In genomic region chr8:120288122-120288908, GRCm38 (mm10) we compare ENCODE assay signal across 9 mouse cellular contexts.
DNase-seq lines count a peak whose midpoint lies in the region; ATAC-seq and TF ChIP-seq lines count a peak whose summit lies in the region.
"Had no signal": no experiment of that assay in that cellular context is flagged by ENCODE, and none has a peak within 500 bp of the region (broad histone marks: within the 10 kb centered on the region; RNA-seq: fewer than 3 reads in every experiment).

No protein-coding gene starts in this region.

- peaks cover 12% of the 10 kb centered on the region for H3K4me1 ChIP-seq in bone marrow macrophage, adult 2 months (ENCODE audit: control insufficient read depth, insufficient read depth, low read length)
- H3K4me1 ChIP-seq in stomach, embryonic 14.5 days (ENCODE audit: control insufficient read depth, insufficient read depth, low read length) = peaks cover 57% of the 10 kb centered on the region

- H3K36me3 ChIP-seq in stomach, embryonic 14.5 days (ENCODE audit: control insufficient read depth, insufficient read depth, low read length) = no peaks in the 10 kb centered on the region

- H3K9me3 ChIP-seq in stomach, embryonic 14.5 days (ENCODE audit: control insufficient read depth, low read depth, low read length) = no peaks in the 10 kb centered on the region

- TF ChIP-seq POLR2A in bone marrow macrophage, adult 2 months (IDR thresholded peaks at IDR 0.05; ENCODE audit: borderline replicate concordance, low read depth, low read length) = no peak

- intact Hi-C loops in heart, postnatal 14 days (cut with DNase I) = loop anchor here (2.0 kb wide), 1 partner anchor 30 kb away; no protein-coding TSS in a partner anchor

- peak; percentile 100 for TF ChIP-seq CTCF in bone marrow macrophage, adult 2 months (IDR thresholded peaks at IDR 0.05; ENCODE audit: low read depth, low read length)

- no peak overlapping the region for H3K4me2 ChIP-seq in stomach, embryonic 14.5 days (replicated peaks; ENCODE audit: low read depth, low read length)

- peak; percentile 61 for DNase-seq in cerebellum, adult 11 months
- peak; percentile 71 to 81 for DNase-seq in heart, postnatal 14 days
- DNase-seq in left cerebral cortex, adult 18-20 months (ENCODE audit: low spot score in 2 of 2) = peak; percentile 61 to 70

- no peak overlapping the region for H3K4me3 ChIP-seq in bone marrow macrophage, adult 2 months (ENCODE audit: insufficient read depth, low read length)
- no peak overlapping the region for H3K4me3 ChIP-seq in stomach, embryonic 14.5 days (ENCODE audit: low read depth, low read length)
- H3K4me3 ChIP-seq: myocyte had no signal

- H3K27me3 ChIP-seq in stomach, embryonic 14.5 days (ENCODE audit: control insufficient read depth, insufficient read depth, low read length) = no peaks in the 10 kb centered on the region

- no peak overlapping the region for H3K27ac ChIP-seq in bone marrow macrophage, adult 2 months (ENCODE audit: insufficient read depth, low read depth, low read length)
- H3K27ac ChIP-seq in stomach, embryonic 14.5 days (ENCODE audit: low read length) = no peak overlapping the region

- 54% methylated on average over 21 of the region's 21 CpGs for WGBS in stomach, embryonic 14.5 days

- H3K9ac ChIP-seq in stomach, embryonic 14.5 days (replicated peaks; ENCODE audit: low read depth, low read length) = no peak overlapping the region

- ATAC-seq in cerebellum, adult (ENCODE audit: insufficient number of reproducible peaks, low FRiP score, low TSS enrichment) = no peak
- peak; percentile 65 for ATAC-seq in erythroblast, adult 5-6 weeks (replicated peaks; ENCODE audit: low FRiP score, poor library complexity, severe bottlenecking)
- ATAC-seq in megakaryocyte, adult 5-6 weeks (ENCODE audit: poor library complexity, severe bottlenecking) = peak; percentile 62
- 0 out of 2 replicates have a peak, but pooled peaks have one; percentile 38 for ATAC-seq in stomach, embryonic 14.5 days (ENCODE audit: insufficient number of reproducible peaks, insufficient read depth, low FRiP score, low read depth)
